Mouse (Mus musculus): ENCODE results near the gene Gfpt1.
"Not testable (repeated sequence)": the region's sequence is repeated elsewhere in the genome, so short reads cannot be mapped to it uniquely, and the experiment has no call there.

DNA sequence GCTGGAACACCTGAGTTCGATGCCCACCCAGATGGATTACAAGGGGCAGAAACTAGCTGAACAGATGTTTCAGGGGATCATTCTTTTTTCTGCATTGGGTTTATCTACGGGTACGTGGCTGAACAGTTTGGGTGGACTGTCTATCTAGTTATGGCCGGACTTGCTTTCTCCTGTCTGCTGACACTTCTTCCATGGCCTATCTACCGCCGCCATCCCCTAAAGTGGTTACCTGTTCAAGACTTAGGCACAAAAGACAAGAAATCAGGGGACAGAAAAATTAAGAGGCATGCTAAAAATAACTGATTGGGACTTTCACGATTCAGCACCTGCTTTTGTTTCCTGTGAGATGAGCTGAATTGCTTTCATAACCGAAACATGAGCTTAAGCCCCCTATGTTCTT, 51.0 kb downstream of the Gfpt1 start:
- TF ChIP-seq CTCF (IDR thresholded peaks at IDR 0.05; ENCODE audit: low read depth, low read length); POLR2A (IDR thresholded peaks at IDR 0.05; ENCODE audit: extremely low read depth, insufficient read depth, low read length): not testable (repeated sequence)

Measured in liver, adult 2 months (tissue).